Mouse (Mus musculus): ENCODE data around the gene Plekha1. TPM values are rescaled to one million over a fixed set of nuclear protein-coding genes. Genes with fewer than 3 reads are reported as not detected.

The Plekha1 gene
- polyA plus RNA-seq, 1 experiment from 2014 or later, result 30.2 TPM

DNA sequence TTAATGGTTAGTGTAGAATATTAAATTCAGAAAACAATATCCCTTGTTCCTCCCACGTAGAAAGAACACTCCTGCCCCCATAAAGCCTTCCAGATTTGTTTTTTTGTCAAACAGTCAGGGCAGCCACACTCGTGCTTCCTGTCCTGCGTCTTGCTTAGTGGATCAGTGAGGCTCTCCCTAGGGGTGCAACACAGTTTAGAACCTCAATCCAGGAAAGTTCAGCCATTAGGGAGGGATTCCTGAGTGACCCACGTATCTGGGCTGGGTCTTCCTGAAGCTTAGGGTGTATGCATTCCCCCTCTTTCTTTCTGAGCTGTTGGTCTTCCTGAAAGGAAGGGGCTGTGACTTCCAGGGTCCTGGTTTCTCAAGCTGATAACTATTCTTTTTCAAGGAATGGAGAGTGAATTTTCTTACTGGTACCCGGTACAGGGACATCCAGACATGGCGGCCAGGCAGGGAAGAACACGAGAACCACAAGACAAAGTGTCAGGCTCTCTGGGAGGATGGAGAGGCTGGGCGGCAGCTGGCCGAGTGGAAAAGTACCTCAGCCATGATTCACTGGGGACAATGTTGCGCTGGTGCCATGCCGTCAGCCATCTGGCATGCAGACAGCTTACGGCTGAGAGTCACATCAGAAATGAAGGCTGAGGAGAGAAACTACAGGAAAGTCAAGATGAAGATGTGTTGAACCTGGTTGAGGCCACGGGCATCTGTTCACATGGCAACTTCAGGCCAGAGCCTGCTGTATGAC is 57.6 kb downstream of the Plekha1 start:
- WGBS, result 68% methylated on average over 13 of the region's 13 CpGs
- Histone ChIP-seq H3K9me3 (ENCODE audit: control insufficient read depth) (no peaks in the 10 kb centered on the region), H3K36me3 (ENCODE audit: control insufficient read depth, insufficient read depth) (no peaks in the 10 kb centered on the region), H3K4me2 (replicated peaks; ENCODE audit: low read depth) (no peak overlapping the region), H3K4me1 (replicated peaks; ENCODE audit: control insufficient read depth, insufficient read depth, low read length) (no peaks in the 10 kb centered on the region), H3K9ac (ENCODE audit: low read depth, low read length) (no peak overlapping the region), H3K27me3 (replicated peaks; ENCODE audit: control insufficient read depth, insufficient read depth, low read length) (no peaks in the 10 kb centered on the region), H3K4me3 (ENCODE audit: low read depth, low read length) (no peak overlapping the region), H3K27ac (ENCODE audit: low read depth, low read length) (no peak overlapping the region)
- TF ChIP-seq CTCF (IDR thresholded peaks at IDR 0.05; ENCODE audit: low read depth), result no peak
- no peak for ATAC-seq

GRCm38 (mm10) chr7:130930401-130930800 is 64.8 kb downstream of the Plekha1 start:
- TF ChIP-seq CTCF (IDR thresholded peaks at IDR 0.05; ENCODE audit: low read depth), result peak; percentile 45
- WGBS, result 66% methylated on average over 3 of the region's 3 CpGs
- Histone ChIP-seq H3K4me3 (ENCODE audit: low read depth, low read length) (no peak overlapping the region), H3K9ac (ENCODE audit: low read depth, low read length) (no peak overlapping the region), H3K4me1 (replicated peaks; ENCODE audit: control insufficient read depth, insufficient read depth, low read length) (no peaks in the 10 kb centered on the region), H3K36me3 (ENCODE audit: control insufficient read depth, insufficient read depth) (no peaks in the 10 kb centered on the region), H3K27ac (ENCODE audit: low read depth, low read length) (no peak overlapping the region), H3K4me2 (replicated peaks; ENCODE audit: low read depth) (no peak overlapping the region), H3K9me3 (ENCODE audit: control insufficient read depth) (no peaks in the 10 kb centered on the region), H3K27me3 (replicated peaks; ENCODE audit: control insufficient read depth, insufficient read depth, low read length) (peaks cover 21% of the 10 kb centered on the region)
- ATAC-seq, result no peak

DNA sequence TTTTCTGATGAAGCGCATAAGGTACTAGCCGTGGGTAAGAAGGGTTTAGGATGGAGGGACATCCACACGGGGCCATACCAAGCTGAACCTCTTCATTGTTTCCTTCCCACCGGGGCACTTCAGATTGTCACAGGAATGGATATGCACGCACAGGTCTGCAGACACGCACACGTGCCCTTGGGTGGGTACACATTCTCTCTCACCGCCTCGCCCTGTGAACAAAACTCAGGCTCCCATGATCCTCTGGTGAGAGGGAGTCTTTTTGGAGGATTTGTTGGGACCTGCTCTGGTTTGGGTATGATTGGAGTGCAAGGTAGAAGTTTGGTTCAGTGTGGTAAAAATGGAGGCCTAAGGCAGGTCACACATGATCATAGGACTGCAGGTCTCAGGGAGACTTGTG is 67.4 kb downstream of the Plekha1 start:
- WGBS, result 84% methylated on average over 9 of the region's 9 CpGs
- H3K27ac ChIP-seq (ENCODE audit: low read depth, low read length), result no peak overlapping the region
- H3K4me3 ChIP-seq (ENCODE audit: low read depth, low read length), result no peak overlapping the region
- no peak for ATAC-seq
- H3K36me3 ChIP-seq (ENCODE audit: control insufficient read depth, insufficient read depth), result no peaks in the 10 kb centered on the region
- no peaks in the 10 kb centered on the region for H3K9me3 ChIP-seq (ENCODE audit: control insufficient read depth)
- TF ChIP-seq CTCF (IDR thresholded peaks at IDR 0.05; ENCODE audit: low read depth), result no peak
- H3K4me1 ChIP-seq (replicated peaks; ENCODE audit: control insufficient read depth, insufficient read depth, low read length), result no peaks in the 10 kb centered on the region; the same call in 1 of the 2 replicates
- H3K27me3 ChIP-seq (replicated peaks; ENCODE audit: control insufficient read depth, insufficient read depth, low read length), result peaks cover 46% of the 10 kb centered on the region
- H3K4me2 ChIP-seq (replicated peaks; ENCODE audit: low read depth), result no peak overlapping the region
- H3K9ac ChIP-seq (ENCODE audit: low read depth, low read length), result no peak overlapping the region

GRCm38 (mm10) chr7:130934654-130935053 is 69.1 kb downstream of the Plekha1 start:
- Histone ChIP-seq H3K36me3 (ENCODE audit: control insufficient read depth, insufficient read depth) (no peaks in the 10 kb centered on the region), H3K9ac (ENCODE audit: low read depth, low read length) (no peak overlapping the region), H3K4me2 (replicated peaks; ENCODE audit: low read depth) (no peak overlapping the region), H3K4me1 (replicated peaks; ENCODE audit: control insufficient read depth, insufficient read depth, low read length) (no peaks in the 10 kb centered on the region; the same call in 1 of the 2 replicates), H3K9me3 (ENCODE audit: control insufficient read depth) (no peaks in the 10 kb centered on the region), H3K27me3 (replicated peaks; ENCODE audit: control insufficient read depth, insufficient read depth, low read length) (peaks cover 56% of the 10 kb centered on the region), H3K27ac (ENCODE audit: low read depth, low read length) (no peak overlapping the region), H3K4me3 (ENCODE audit: low read depth, low read length) (no peak overlapping the region)
- ATAC-seq, result no peak
- WGBS, result 87% methylated on average over 4 of the region's 4 CpGs
- TF ChIP-seq CTCF (IDR thresholded peaks at IDR 0.05; ENCODE audit: low read depth), result no peak

DNA sequence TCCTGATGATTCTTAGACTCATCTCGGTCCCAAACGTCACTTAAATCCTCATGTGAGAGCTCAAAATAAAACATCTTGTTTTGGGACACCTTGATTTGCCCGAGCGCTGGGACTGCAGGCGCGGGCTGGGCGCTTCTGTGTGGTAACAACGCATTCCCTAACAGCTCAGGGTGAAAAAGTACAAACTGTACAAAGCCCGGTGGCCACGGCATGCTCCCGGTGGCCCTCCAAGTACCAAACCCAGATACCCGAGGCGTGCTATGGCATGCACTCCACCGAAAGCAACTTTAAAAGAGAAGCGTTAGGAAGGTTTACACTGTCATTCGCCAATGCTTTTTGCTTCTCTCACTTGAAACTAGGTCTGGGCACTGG is 69.9 kb downstream of the Plekha1 start:
- peaks cover 56% of the 10 kb centered on the region for H3K27me3 ChIP-seq (replicated peaks; ENCODE audit: control insufficient read depth, insufficient read depth, low read length)
- no peak for ATAC-seq
- no peak overlapping the region for H3K27ac ChIP-seq (ENCODE audit: low read depth, low read length)
- H3K4me3 ChIP-seq (ENCODE audit: low read depth, low read length), result peak overlapping the region; percentile 55
- H3K9me3 ChIP-seq (ENCODE audit: control insufficient read depth), result no peaks in the 10 kb centered on the region
- 10% methylated on average over 16 of the region's 16 CpGs for WGBS
- no peak for TF ChIP-seq CTCF (IDR thresholded peaks at IDR 0.05; ENCODE audit: low read depth)
- no peak overlapping the region for H3K9ac ChIP-seq (ENCODE audit: low read depth, low read length)
- H3K36me3 ChIP-seq (ENCODE audit: control insufficient read depth, insufficient read depth), result no peaks in the 10 kb centered on the region
- H3K4me1 ChIP-seq (replicated peaks; ENCODE audit: control insufficient read depth, insufficient read depth, low read length), result no peaks in the 10 kb centered on the region; the same call in 1 of the 2 replicates
- peak overlapping the region; percentile 82 for H3K4me2 ChIP-seq (replicated peaks; ENCODE audit: low read depth)

DNA sequence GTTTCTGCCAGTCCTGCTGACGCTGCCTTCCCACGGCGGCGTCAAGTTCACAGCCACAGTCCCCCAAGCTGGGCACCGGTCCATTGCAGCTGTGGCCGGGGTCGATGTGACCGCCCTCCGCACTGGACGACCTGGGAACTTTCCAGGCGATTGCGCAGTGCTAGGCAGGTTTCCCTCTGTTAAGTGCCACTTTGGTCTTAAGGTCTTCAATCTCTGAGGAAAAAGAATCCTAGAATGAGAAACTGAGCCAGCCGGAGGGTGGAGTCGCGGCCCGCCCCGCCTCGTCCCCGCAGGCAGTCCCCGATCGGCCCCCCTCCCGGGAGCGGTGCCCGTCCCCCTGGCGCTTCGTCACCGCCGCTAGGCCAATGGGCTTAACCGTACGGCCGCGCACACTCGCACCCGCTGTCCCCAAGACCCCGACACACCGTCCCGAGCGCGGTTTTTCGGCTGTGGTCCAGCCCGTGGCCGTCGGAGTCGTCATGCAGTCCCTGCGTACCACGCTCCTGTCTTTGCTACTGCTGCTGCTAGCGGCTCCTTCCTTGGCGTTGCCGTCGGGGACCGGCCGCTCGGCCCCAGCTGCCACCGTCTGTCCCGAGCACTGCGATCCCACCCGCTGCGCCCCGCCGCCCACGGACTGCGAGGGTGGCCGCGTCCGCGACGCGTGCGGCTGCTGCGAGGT is 70.4 kb downstream of the Plekha1 start, which contains the start of gene Htra1:
Htra1 (plus strand) TSS at position 319 of the 679 bp plus-strand sequence.
- no peak for ATAC-seq
- peak within 1 kb of the TSS; percentile 82 for H3K4me2 ChIP-seq (replicated peaks; ENCODE audit: low read depth)
- no peak within 1 kb of the TSS for H3K9ac ChIP-seq (ENCODE audit: low read depth, low read length)
- no peaks in the 10 kb centered on the region for H3K36me3 ChIP-seq (ENCODE audit: control insufficient read depth, insufficient read depth)
- WGBS, result under 1% methylated on average over 69 of the region's 70 CpGs
- TF ChIP-seq CTCF (IDR thresholded peaks at IDR 0.05; ENCODE audit: low read depth), result no peak
- H3K27ac ChIP-seq (ENCODE audit: low read depth, low read length), result no peak within 1 kb of the TSS
- H3K4me1 ChIP-seq (replicated peaks; ENCODE audit: control insufficient read depth, insufficient read depth, low read length), result no peaks in the 10 kb centered on the region; the same call in 1 of the 2 replicates
- peak within 1 kb of the TSS; percentile 55 for H3K4me3 ChIP-seq (ENCODE audit: low read depth, low read length)
- peaks cover 56% of the 10 kb centered on the region for H3K27me3 ChIP-seq (replicated peaks; ENCODE audit: control insufficient read depth, insufficient read depth, low read length)
- H3K9me3 ChIP-seq (ENCODE audit: control insufficient read depth), result no peaks in the 10 kb centered on the region

Data from intestine, postnatal 0 days (tissue).